Mouse (Mus musculus) lung, embryonic 14.5 days (tissue): ENCODE measurements around the gene Olfr194. TPM values are rescaled to one million over a fixed set of nuclear protein-coding genes. Genes with fewer than 3 reads are reported as not detected.
"Not testable (repeated sequence)": the region's sequence is repeated elsewhere in the genome, so short reads cannot be mapped to it uniquely, and the experiment has no call there.

Experiments used
- ATAC-seq: fragments of 200-750 bp; cut with Nextera tagmentation; 2 replicates; pipeline ENCODE4 v1.8.0; 2017; ENCODE audit warnings: mild to moderate bottlenecking, moderate TSS enrichment, moderate library complexity; ENCODE audit not compliant: insufficient read depth
- DNase-seq: peaks from one replicate; pipeline ENCODE4 v3.0.0-alpha.2; 2015
- H3K27ac ChIP-seq: fragments of 300-500 bp; sonication (generic); 2 replicates; pipeline ENCODE4 v1.5.1; 2014; ENCODE audit warnings: low read depth, mild to moderate bottlenecking, moderate library complexity
- H3K27me3 ChIP-seq: fragments of 300-500 bp; sonication (generic); 2 replicates; pipeline ENCODE4 v1.6.1; 2014; ENCODE audit warnings: low read length, control low read depth; ENCODE audit not compliant: insufficient read depth
- H3K36me3 ChIP-seq: fragments of 300-500 bp; sonication (generic); 2 replicates; pipeline ENCODE4 v1.6.1; 2014; ENCODE audit warnings: control low read depth; ENCODE audit not compliant: insufficient read depth
- H3K4me1 ChIP-seq: fragments of 300-500 bp; sonication (generic); 2 replicates; pipeline ENCODE4 v1.6.1; 2014; ENCODE audit warnings: antibody characterized with exemption, control low read depth; ENCODE audit not compliant: insufficient read depth
- H3K4me2 ChIP-seq: fragments of 300-500 bp; sonication (generic); 2 replicates; pipeline ENCODE4 v1.6.1; 2014; ENCODE audit warnings: mild to moderate bottlenecking
- H3K4me3 ChIP-seq: fragments of 300-500 bp; sonication (generic); 2 replicates; pipeline ENCODE4 v1.5.1; 2014; ENCODE audit warnings: low read depth, low read length
- H3K9ac ChIP-seq: fragments of 300-500 bp; sonication (generic); 2 replicates; pipeline ENCODE4 v1.6.1; 2014
- H3K9me3 ChIP-seq: fragments of 300-500 bp; sonication (generic); 2 replicates; pipeline ENCODE4 v1.6.1; 2016; ENCODE audit warnings: low read depth, low read length, control low read depth
- CTCF ChIP-seq: IDR thresholded peaks from 2 replicates; pipeline ENCODE4 v1.5.1; 2016; ENCODE audit warnings: antibody characterized with exemption, low read depth
- WGBS: fragments of 180-500 bp; shearing (Covaris S2); extraction: QIAGEN DNeasy Blood & Tissue Kit; methylation state at CpG from one replicate; pipeline ENCODE4 v1.1.7; 2014; 5-methylcytosine and 5-hydroxymethylcytosine counted together
- polyA plus RNA-seq: library from polyadenylated mRNA; unstranded; fragments of >200 nt; fragmentation: Nextera tagmentation; extraction: Ambion mirVana; gene quantifications from 2 replicates; pipeline ENCODE4 v1.2.1, GENCODE M21; 2014

The Olfr194 gene
- not detected in 2 replicates for polyA plus RNA-seq

DNA sequence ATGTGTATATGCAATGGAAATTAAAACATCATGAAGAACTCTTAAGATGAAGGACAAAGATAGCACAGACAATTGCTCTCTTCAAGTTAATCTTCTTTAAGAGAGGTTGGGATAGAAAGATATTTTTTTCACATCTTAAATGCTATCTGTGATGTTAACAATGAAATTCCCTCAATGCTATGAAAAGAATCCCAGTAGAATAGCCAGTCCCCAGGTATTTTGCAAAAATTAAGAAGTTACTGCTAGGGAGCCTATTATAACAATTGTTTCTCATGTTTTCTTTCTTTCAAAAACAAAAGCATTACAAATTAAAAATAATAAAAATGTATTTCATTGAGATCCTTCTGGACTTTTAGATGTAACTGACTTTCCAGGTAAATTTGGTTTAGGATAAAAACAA is at the start of gene Olfr194:
TSS of gene Olfr194 (minus strand) at position 101 of the 400 bp plus-strand sequence.
- Histone ChIP-seq H3K4me1 (no peaks in the 10 kb centered on the region), H3K4me2 (no peak within 1 kb of the TSS), H3K36me3 (no peaks in the 10 kb centered on the region), H3K27me3 (no peaks in the 10 kb centered on the region), H3K27ac (no peak within 1 kb of the TSS), H3K4me3 (no peak within 1 kb of the TSS), H3K9ac (no peak within 1 kb of the TSS), H3K9me3 (no peaks in the 10 kb centered on the region)
- ATAC-seq (no peak), DNase-seq (no peak)
- no peak for TF ChIP-seq CTCF

DNA sequence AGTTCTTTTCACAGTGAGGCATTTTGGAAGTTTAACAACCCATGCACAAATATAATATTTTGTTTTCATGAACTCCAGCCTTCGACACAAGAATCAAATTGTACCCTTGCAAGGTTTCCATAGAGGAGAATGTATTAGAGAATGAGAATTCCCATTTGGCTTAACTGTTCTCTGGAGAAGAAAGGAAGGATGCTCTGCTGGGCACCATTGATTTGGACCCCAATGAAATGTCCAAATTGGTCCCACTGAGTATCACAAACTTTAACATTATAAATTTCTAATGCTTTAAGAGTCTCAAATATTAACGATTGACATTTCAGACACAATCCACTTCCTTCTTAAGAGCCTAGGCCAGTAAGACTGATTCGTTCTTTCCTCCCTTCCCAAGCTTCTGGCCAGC is 49.5 kb upstream of the Olfr194 start, which contains the start of gene Olfr196:
TSS of gene Olfr196 (minus strand) at position 101 of the 400 bp plus-strand sequence.
- no peak within 1 kb of the TSS for H3K4me2 ChIP-seq
- no peaks in the 10 kb centered on the region for H3K4me1 ChIP-seq
- no peaks in the 10 kb centered on the region for H3K9me3 ChIP-seq
- H3K27me3 ChIP-seq = no peaks in the 10 kb centered on the region
- WGBS = 72% methylated on average over 3 of the region's 3 CpGs
- TF ChIP-seq CTCF = no peak
- no peak within 1 kb of the TSS for H3K27ac ChIP-seq
- DNase-seq = no peak
- no peak within 1 kb of the TSS for H3K9ac ChIP-seq
- H3K4me3 ChIP-seq = no peak within 1 kb of the TSS
- ATAC-seq = no peak
- no peaks in the 10 kb centered on the region for H3K36me3 ChIP-seq

DNA sequence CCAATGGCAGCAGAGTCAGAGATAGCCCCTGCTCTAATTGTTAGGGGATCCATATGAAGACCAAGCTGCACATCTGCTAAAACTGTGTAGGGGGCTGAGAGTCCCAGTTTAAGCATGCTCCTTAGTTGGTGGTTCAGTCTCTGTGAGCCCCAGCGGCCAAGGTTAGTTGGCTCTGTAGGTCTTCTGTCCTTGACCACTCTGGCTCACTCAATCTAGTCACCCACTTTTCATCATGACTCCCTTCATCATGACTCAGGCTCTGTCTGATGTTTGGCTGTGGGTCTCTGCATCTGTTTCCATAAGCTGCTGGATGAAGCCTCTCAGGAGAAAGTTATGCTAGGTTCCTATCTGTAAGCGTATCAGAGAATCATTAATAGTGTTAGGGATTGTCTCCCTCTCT is 31.1 kb upstream of the Olfr194 start:
- Histone ChIP-seq H3K9ac (no peak overlapping the region), H3K27me3 (no peaks in the 10 kb centered on the region), H3K4me3 (no peak overlapping the region), H3K36me3 (no peaks in the 10 kb centered on the region), H3K9me3 (no peaks in the 10 kb centered on the region), H3K4me1 (no peaks in the 10 kb centered on the region), H3K4me2 (no peak overlapping the region), H3K27ac (no peak overlapping the region)
- 100% methylated on average over 2 of the region's 2 CpGs for WGBS
- TF ChIP-seq CTCF = no peak
- DNase-seq = no peak
- no peak for ATAC-seq

DNA sequence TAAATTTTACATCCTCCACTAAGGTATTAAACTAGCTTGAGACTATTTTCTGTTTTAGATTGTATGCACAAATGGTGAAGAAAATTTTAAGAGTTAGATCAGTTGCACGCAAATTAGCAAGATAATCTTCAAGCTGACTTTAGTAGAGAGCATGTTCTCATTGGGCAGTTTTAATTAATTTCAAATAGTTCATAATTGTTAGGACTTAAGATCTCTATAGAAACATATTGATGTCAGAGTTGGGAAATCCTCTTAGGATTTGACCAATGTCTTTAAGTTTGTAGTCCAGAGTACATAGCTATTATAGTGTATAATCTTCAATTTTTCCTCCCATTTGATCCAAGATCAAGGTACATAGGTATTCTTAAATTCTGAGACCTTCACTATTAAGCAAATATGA is 25.9 kb upstream of the Olfr194 start, which contains the start of gene Olfr195:
TSS of gene Olfr195 (plus strand) at position 301 of the 400 bp plus-strand sequence.
- H3K9ac ChIP-seq = no peak within 1 kb of the TSS
- 93% methylated on average over 1 of the region's 1 CpGs for WGBS
- no peak within 1 kb of the TSS for H3K4me3 ChIP-seq
- no peak for TF ChIP-seq CTCF
- no peak for ATAC-seq
- no peaks in the 10 kb centered on the region for H3K27me3 ChIP-seq
- no peak for DNase-seq
- no peaks in the 10 kb centered on the region for H3K36me3 ChIP-seq
- H3K9me3 ChIP-seq = no peaks in the 10 kb centered on the region
- H3K4me1 ChIP-seq = no peaks in the 10 kb centered on the region
- no peak within 1 kb of the TSS for H3K4me2 ChIP-seq
- no peak within 1 kb of the TSS for H3K27ac ChIP-seq

DNA sequence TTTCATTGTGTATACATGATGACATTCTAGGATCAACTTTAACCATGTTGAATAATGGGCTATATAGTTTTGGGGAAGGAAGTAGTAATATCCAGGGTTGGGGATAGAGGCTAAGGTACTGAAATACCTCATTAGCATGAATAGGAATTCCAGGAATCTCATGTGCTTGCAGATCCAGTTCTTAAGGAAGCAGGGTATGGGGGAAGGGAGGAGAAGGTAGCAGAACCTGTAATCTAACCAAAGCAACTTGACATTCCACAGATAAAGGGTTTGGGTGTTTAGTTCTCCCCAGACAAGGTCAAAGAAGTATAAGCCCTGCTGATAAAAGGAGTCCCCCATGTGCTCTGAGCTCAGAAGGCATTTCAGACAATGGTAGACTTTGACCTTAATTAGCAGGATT is 20.2 kb upstream of the Olfr194 start:
- Histone ChIP-seq H3K36me3 (no peaks in the 10 kb centered on the region), H3K4me1 (no peaks in the 10 kb centered on the region), H3K27ac (no peak overlapping the region), H3K4me2 (no peak overlapping the region), H3K4me3 (no peak overlapping the region), H3K27me3 (no peaks in the 10 kb centered on the region), H3K9ac (no peak overlapping the region), H3K9me3 (no peaks in the 10 kb centered on the region)
- DNase-seq (peak; percentile 16), ATAC-seq (peak; percentile 75; the same call in 1 of the 2 replicates)
- TF ChIP-seq CTCF = no peak

DNA sequence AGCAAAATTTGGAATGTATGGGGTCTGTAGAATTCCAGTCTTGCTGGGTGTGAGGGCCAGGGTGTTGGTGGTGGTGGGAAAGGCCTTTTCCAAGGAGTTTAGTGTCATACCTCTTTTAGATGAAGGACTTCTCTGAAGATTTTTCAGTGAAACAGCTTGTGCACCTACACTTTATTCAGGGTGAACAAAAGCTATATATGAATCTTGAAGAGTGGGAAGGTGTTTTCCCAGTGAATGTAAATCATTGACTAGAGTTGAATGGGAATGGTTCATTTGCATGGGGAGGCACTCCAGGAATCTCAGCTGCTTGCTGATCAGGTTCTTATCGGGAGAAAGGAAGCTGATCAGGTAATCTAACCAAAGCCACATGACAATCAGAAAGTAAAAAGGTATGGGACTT is 9.9 kb upstream of the Olfr194 start:
- no peak for ATAC-seq
- no peak for DNase-seq
- 82% methylated on average over 1 of the region's 1 CpGs for WGBS
- H3K4me2 ChIP-seq = no peak overlapping the region
- H3K4me1 ChIP-seq = no peaks in the 10 kb centered on the region
- no peaks in the 10 kb centered on the region for H3K36me3 ChIP-seq
- no peak overlapping the region for H3K4me3 ChIP-seq
- TF ChIP-seq CTCF = no peak
- no peaks in the 10 kb centered on the region for H3K9me3 ChIP-seq
- H3K27me3 ChIP-seq = no peaks in the 10 kb centered on the region
- H3K9ac ChIP-seq = no peak overlapping the region
- H3K27ac ChIP-seq = no peak overlapping the region

DNA sequence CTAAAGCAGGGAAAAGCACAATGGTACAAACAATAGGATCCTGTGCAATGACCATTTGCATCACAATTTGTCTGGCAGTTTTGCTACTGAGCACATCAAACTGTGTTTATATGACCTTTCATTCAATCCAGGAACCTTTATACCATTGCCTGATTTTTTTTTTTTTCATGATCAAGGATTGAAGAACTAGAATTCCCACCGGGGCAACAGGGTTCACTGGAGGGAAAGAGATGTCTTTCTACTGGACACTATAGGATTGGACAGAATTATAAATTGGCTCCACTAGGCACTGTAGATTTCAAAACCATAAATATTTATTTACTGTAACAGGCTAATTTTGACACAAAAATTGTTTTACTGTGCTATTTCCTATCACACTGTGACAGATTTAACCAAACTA is 9.1 kb downstream of the Olfr194 start, which contains the start of gene Olfr193:
TSS of gene Olfr193 (minus strand) at position 101 of the 400 bp plus-strand sequence.
- no peak for TF ChIP-seq CTCF
- ATAC-seq = no peak
- DNase-seq = no peak
- H3K27me3 ChIP-seq = no peaks in the 10 kb centered on the region
- 84% methylated on average over 1 of the region's 1 CpGs for WGBS
- no peak within 1 kb of the TSS for H3K4me3 ChIP-seq
- no peak within 1 kb of the TSS for H3K27ac ChIP-seq
- no peaks in the 10 kb centered on the region for H3K9me3 ChIP-seq
- no peaks in the 10 kb centered on the region for H3K36me3 ChIP-seq
- H3K9ac ChIP-seq = no peak within 1 kb of the TSS
- no peaks in the 10 kb centered on the region for H3K4me1 ChIP-seq
- H3K4me2 ChIP-seq = no peak within 1 kb of the TSS

DNA sequence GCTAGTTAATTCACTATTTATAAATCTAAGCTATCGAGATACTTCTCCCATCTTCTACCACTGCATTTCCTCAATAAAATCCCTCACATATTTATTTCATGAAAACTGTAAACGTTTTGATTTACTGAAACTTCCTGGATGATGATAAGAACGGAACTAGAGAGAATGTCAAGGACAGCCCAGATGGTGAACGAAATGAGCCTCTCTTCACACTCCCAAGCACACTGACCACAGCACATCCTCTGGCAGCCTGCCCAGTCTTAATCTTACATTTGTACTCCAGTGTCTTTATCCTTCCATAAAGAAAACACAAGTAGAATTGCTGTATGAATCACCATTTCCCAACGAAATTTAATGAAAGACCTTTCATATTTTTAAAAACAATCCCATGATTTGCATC is 12.3 kb downstream of the Olfr194 start:
- H3K36me3 ChIP-seq, H3K9ac ChIP-seq, H3K4me3 ChIP-seq, H3K4me2 ChIP-seq, H3K27ac ChIP-seq, H3K27me3 ChIP-seq, H3K9me3 ChIP-seq, H3K4me1 ChIP-seq: not testable (repeated sequence)
- peak; percentile 15 for DNase-seq
- ATAC-seq = peak; percentile 75; the same call in 1 of the 2 replicates
- WGBS = 24% methylated on average over 5 of the region's 5 CpGs
